Mouse (Mus musculus) inflammation-experienced regulatory T-cells, adult 6 months (primary cell): ENCODE results near the gene Lrrc27. TPM values are rescaled to one million over a fixed set of nuclear protein-coding genes. Genes with fewer than 3 reads are reported as not detected.

Source experiments
- ATAC-seq: one replicate; pipeline ENCODE4 v1.8.0; 2017
- polyA plus RNA-seq, 3 experiments: library from polyadenylated mRNA; unstranded; fragments of 100-300 nt; shearing (Covaris generic); gene quantifications; one replicate each; pipeline ENCODE4 v1.2.1; 2017

The Lrrc27 gene
- polyA plus RNA-seq, 3 experiments from 2014 or later, result 0.77 to 4.3 (median 3.2) TPM

- ATAC-seq, result no peak
Observed at GRCm38 (mm10) chr7:139246931-139247880, 34.4 kb downstream of the Lrrc27 start.

GRCm38 (mm10) chr7:139247881-139248614 is 35.3 kb downstream of the Lrrc27 start, which contains the start of gene Pwwp2b:
Pwwp2b (plus strand) TSS chr7:139248482.
- ATAC-seq, result peak; percentile 74

DNA sequence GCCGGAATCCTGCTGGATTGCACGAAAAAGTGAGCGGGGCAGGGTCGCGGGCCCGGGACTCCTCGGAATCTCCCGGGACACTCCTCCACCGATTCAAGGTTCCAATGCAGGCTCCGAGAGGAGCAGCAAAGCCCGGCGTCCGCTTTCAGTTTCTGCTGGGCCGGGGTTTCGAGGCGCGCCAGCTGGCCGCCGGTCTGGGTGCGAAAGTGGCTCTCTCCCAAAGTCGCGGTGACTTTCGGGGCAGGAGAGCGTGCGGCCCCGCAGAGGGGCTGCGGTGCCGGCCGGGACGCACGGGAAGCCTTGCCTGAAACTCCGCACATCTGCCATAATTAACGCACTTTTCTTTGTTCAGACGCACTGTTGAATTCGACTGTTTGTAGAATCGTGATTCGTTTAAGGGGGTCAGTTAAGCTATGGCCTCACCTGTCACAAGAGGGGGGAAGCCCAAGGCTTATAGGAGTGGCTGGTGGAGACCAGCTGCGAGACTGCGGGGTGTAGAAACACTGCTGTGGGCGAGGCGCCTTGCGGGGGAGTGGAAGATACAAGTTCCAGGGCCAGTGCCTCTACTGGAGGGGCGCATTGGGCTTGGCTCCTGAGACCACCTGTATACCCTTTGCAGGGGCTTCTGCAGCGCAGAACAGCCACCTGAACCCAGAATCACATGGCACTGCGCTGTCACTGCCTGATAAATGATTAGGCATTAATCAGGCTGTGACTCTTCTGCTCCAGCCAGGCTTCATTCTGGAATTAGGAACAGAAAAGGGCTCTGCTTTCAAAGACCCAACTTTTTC is 36.0 kb downstream of the Lrrc27 start:
- ATAC-seq, result peak; percentile 37

DNA sequence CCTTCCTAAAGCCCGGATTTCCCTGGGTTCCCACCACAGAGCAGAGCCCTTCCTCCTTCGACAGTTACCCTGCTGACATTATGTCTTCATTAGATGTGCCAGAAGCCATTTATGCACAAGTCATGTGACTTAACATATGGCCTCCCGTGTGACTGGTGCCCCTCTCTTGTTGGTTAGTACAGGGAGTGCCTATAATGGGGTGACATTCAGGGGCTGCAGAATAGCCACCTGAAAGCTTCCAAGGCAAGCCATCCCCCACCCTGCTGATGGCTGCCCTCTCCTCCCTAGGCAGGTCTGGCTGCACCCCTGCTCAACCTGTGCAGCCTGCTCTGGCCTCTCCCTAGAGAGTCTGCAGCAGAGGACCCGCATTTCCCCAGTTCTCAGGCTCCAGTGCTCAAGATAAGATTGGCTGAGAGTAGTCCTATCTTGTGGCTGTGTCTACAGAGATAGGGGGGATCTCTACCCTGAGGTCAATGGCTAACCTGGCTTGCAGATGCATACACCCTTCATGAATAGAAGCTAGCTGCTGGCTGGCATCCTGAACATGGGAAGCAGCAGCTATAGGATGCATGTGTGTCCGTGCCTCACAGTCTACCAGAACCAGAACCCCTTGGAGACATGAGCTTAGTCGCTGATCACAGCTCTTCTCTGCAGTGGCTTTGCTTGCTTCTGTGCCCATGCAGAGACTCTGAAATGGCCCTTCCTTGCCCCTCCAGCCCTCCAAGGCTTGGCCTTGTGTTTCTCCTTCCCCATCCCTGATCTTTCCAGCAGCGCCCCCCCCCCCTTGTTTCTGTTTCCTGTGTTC is 36.8 kb downstream of the Lrrc27 start:
- peak; percentile 3 for ATAC-seq

GRCm38 (mm10) chr7:139251881-139252301 is 39.1 kb downstream of the Lrrc27 start:
- ATAC-seq, result no peak

DNA sequence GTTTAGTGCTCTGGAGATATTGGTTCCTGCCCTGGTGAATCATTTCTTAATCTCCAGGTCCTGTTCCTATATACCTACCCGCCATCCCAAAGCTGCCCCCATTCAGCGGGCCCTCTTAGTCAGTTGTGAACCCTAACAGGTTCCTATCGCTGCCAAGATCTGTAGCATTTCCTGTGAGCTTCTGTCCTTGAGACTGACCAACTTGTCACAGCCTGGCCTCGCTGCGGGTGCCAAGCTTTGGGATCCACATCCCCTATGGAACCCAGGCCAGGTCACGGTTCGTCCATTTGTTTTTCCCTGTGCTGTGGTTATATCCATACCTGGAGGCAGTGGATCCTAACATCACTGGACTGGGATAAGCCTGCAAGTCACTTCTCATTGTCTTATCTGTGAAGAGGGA is 39.8 kb downstream of the Lrrc27 start:
- no peak for ATAC-seq

- ATAC-seq, result no peak
Observed at GRCm38 (mm10) chr7:139252986-139253385, 40.2 kb downstream of the Lrrc27 start.

DNA sequence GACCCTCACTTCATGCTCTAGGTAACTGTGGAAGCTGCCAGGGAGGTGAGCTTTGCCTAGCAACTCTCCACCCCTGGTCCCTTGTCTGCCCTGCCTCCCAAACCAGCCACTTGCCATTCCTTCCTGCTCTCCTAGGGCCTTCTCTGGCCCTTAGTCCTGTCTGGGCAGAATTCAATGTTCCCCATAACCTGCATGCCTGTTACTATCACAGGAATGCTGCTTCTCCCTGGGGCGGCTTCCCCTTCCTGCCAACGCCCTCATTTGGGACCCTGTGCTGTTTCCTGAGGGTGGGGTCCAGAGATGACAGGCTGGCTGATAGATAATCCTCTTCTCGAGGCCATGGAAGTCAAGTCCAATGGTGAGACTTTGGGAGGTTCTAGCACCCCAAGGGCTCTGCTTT is 40.7 kb downstream of the Lrrc27 start:
- no peak for ATAC-seq

- ATAC-seq, result no peak
Observed at GRCm38 (mm10) chr7:139254626-139255025, 41.8 kb downstream of the Lrrc27 start.

- ATAC-seq, result no peak
Observed at GRCm38 (mm10) chr7:139257752-139258542, 45.2 kb downstream of the Lrrc27 start.

- no peak for ATAC-seq
Observed at GRCm38 (mm10) chr7:139264337-139264736, 51.5 kb downstream of the Lrrc27 start.

GRCm38 (mm10) chr7:139265634-139266033 is 52.8 kb downstream of the Lrrc27 start:
- no peak for ATAC-seq

DNA sequence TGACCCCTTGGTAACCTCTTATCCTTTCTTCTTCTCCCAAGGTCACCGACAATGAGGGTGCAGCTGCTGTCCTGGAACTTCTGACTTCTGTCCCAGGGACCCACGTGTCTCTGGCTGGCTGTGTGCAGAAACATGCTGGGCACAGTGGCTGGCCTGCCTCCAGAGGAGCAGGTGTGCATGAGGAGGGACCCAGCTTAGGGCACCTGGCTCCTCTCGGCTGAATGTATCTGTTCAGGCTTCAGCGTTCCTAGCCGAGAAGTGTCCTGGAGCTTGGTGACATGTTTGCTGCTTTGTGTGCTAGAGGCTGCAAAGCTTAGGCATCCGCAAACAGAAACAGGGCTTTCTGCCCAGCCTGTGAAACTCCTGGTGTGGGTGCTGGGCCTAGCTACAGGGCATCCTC is 53.6 kb downstream of the Lrrc27 start:
- ATAC-seq, result no peak

GRCm38 (mm10) chr7:139266886-139267870 is 54.4 kb downstream of the Lrrc27 start:
- ATAC-seq, result peak; percentile 35

GRCm38 (mm10) chr7:139270738-139271137 is 58.0 kb downstream of the Lrrc27 start:
- ATAC-seq, result no peak

GRCm38 (mm10) chr7:139271871-139272270 is 59.1 kb downstream of the Lrrc27 start:
- ATAC-seq, result no peak

- no peak for ATAC-seq
Observed at GRCm38 (mm10) chr7:139272639-139273396, 60.0 kb downstream of the Lrrc27 start.

GRCm38 (mm10) chr7:139273397-139273719 is 60.6 kb downstream of the Lrrc27 start:
- peak; percentile 46 for ATAC-seq

GRCm38 (mm10) chr7:139275586-139275985 is 62.8 kb downstream of the Lrrc27 start:
- no peak for ATAC-seq
